Mouse (Mus musculus): ENCODE measurements around the gene Cd151. TPM values are rescaled to one million over a fixed set of nuclear protein-coding genes. Genes with fewer than 3 reads are reported as not detected.

The Cd151 gene
- total RNA-seq, 1 experiment from 2014 or later: 46.6 TPM

DNA sequence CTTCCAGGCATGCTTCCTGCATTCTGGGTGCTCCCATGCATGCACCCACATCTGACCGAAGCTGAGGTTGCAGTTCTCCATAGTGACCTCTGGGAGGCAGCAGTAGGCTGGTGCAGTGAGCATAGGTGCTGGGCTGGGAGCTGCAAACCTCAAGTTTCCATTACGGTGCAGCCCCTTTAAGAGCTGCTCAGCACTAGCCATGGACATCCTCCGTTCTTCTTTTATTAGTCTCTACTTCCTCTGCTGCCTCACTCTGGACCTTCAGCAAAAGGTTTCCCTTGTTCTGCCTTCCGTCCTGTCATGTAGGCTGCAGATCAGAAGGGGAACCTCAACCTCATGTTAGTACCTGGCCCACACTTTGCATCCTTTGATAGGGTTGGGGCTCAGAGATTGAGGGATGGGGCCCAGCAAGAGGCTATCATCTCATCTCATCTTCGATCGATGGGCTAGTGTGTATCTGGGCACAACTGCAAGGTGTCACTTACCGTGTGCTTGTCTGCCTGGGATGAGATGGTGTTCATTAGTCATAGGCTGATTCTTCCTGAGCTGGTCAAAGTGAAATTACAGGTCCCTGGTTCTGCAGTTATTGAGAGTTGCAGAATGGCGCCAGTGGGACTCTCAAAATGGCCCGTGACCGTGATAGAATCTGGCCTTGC, 13.8 kb downstream of the Cd151 start:
- peak; percentile 69 to 72 for ATAC-seq (replicated peaks in 1 of 2; ENCODE audit: insufficient read depth in 1 of 2, low FRiP score in 2 of 2, low TSS enrichment in 1 of 2, low read depth in 1 of 2, poor library complexity in 2 of 2, severe bottlenecking in 2 of 2)

DNA sequence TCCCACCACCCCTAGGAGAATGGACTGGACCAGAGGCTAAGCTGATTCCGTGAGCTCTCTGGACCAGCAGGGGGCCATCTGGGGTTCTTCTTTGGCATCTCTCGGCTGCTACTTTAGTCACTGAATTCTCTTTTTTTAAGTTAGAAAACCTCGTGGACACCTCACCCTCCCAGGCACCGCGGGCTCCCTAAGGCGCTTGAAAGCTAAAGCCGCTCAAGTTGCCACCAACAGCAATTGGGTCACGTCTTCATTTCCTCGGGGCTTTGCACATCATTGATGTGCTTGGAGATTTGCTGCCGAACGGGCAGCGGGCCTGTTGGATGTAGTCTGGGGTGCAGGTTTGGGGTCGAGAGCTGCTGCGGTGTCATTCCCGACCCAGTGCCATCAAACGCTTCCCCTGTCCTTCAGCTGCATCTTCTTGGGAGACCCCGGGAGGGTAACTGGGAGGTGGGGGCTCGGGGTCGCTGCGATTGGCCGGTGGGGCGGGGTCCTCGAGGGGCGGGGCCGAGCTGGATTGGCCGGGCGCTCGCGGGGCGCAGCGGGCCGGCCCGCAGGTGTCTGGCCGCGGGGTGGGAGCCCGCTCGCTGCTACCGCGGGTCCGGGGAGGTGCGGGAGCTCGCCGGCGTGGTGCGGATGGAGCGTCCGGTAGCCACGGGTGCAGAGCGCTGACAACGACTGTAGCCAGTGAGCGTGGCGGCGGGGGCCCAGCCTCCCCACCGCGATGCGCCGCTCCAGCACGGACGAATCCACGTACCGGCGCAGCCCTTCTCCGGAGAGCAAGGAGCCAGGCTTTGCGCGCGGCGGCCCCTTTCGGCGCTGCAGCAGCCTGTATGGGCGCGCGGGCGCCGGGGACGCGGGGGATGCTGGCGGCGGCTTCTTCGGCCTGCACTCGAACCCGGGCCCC, 14.6 kb downstream of the Cd151 start:
- ATAC-seq (replicated peaks in 1 of 2; ENCODE audit: insufficient read depth in 1 of 2, low FRiP score in 2 of 2, low TSS enrichment in 1 of 2, low read depth in 1 of 2, poor library complexity in 2 of 2, severe bottlenecking in 2 of 2): no peak; a peak in 2 of 4 replicates

DNA sequence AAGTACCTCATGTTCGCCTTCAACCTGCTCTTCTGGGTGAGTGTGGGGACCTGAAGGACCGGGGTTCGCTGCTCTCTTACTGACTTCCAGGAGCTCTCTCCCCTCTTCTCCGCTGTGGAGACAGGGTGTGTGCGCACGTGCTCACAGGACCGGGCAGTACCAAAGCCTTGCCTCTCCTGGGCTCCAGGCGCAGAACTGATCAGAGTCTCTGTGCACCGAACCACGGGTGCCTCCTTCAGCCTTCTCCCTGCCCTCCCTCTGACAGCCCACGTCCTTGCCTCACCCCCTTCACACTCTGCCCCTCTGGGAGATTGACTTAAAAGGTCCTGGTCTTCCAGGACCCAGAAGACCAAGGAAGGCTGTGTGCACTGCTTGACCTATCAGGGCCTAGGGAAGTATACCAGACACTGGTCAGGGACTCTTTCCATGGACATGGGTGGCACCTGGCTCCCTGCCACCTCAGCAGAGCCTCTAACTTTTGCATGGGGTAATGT, 15.4 kb downstream of the Cd151 start:
- ATAC-seq (replicated peaks in 1 of 2; ENCODE audit: insufficient read depth in 1 of 2, low FRiP score in 2 of 2, low TSS enrichment in 1 of 2, low read depth in 1 of 2, poor library complexity in 2 of 2, severe bottlenecking in 2 of 2): no peak

DNA sequence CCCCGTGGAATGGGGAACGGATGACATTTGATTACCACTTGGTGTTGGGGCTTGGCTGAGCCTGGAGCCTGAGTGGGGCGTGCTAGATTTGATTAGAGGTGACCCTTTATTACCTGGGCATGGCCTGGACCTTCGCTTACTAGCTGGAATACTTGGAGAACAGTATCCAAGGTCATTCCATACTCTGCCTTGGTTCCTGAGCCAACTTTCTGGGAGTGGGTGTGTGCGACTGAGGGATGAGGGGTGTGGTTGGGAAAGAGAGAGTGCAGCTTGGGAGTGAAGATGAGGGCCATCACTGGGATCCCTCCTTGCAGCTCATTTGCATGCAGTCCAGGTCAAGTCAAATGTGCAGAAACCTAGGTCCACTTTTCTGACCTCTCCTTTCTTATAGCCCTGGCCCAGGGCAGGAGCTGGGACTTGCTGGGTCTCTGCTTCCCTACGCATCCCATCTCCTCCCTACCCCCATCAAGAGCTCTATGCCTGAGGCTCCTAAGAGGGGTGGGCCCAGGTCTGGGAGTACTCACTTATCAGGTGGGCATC, 16.0 kb downstream of the Cd151 start:
- ATAC-seq (replicated peaks in 1 of 2; ENCODE audit: insufficient read depth in 1 of 2, low FRiP score in 2 of 2, low TSS enrichment in 1 of 2, low read depth in 1 of 2, poor library complexity in 2 of 2, severe bottlenecking in 2 of 2): no peak

DNA sequence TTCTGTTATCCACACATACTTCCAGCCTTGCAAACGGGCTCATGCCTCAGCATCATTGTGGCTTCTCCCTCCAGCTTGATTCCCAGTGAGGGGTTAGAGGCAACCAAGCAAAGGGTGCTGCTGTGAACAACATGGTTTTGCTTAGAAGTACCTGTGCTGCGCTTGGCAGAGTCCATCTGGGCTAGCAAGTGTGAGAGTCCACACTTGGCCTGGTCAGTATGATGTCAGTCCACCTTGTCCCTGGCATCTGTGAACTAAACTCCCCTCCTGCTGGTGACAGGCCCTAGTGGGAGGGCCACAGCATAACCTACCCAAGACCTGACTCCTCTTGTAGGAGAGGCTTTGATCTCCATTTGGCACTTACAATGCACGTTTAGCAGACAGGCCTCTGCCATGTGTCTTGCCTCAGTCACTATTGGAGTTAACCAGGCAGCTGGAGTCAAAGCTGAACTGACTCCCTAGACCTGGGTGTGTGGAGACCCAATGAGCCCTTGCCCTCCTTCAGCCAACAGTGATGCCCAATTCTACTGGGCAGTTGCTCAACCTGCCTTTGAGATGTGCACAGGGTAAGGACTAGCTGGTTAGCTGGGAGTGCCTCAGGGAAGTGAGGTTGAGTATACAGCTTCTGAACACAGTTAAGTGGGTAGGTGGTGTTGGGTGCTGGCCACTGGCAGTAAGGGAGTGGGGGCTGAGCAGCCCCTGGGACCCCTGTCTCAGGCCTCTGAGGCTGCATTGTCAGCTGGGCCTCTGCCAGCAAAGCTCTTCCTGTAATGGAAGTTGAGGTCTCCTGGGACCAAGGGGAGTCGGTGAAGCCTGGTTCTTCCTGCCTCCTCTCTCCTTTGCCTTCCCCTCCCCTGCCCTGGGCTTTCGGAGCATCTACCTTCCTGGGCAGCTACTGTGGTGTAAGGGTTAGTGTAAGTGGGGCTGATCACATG, 17.3 kb downstream of the Cd151 start:
- no peak for ATAC-seq (replicated peaks in 1 of 2; ENCODE audit: insufficient read depth in 1 of 2, low FRiP score in 2 of 2, low TSS enrichment in 1 of 2, low read depth in 1 of 2, poor library complexity in 2 of 2, severe bottlenecking in 2 of 2)

DNA sequence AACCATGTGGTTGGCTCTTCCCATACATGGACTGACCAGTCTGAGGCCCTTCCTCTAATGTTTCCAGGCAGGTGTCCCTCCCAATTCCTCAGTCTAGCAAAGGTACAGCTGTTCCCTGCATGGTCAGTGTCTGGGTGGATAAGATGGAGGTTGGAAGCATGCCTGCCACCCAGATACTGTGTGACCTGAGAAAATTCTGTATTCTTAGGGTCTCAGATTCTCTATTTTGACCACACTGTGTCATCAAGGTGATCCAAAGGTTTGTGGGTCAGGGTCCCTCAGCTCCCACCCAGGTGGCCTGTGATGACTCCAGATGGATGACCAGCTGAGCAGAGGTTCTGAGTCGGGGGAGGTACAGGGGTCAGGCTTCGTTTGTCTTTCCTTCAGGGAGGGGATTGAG, 18.0 kb downstream of the Cd151 start:
- no peak for ATAC-seq (replicated peaks in 1 of 2; ENCODE audit: insufficient read depth in 1 of 2, low FRiP score in 2 of 2, low TSS enrichment in 1 of 2, low read depth in 1 of 2, poor library complexity in 2 of 2, severe bottlenecking in 2 of 2)

DNA sequence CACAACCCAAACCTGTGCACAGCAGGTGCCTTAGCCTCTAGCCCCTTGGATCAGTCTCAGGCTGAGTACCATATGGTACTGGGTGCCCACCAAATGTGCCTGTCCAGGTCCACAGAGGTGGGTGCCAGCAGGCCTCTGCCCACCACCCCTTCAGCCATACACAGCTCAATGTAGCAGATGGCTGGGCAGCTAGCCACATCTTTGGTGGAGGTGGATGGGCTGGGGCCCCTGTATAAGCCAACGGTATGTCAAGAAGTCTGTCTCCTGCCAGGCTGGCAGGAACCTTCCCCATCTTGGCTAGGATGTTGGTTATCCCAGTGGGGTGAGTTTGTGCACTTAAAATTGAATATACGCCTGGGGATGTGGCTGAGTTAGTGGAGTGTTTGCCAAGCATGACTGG, 18.4 kb downstream of the Cd151 start:
- no peak for ATAC-seq (replicated peaks in 1 of 2; ENCODE audit: insufficient read depth in 1 of 2, low FRiP score in 2 of 2, low TSS enrichment in 1 of 2, low read depth in 1 of 2, poor library complexity in 2 of 2, severe bottlenecking in 2 of 2)

DNA sequence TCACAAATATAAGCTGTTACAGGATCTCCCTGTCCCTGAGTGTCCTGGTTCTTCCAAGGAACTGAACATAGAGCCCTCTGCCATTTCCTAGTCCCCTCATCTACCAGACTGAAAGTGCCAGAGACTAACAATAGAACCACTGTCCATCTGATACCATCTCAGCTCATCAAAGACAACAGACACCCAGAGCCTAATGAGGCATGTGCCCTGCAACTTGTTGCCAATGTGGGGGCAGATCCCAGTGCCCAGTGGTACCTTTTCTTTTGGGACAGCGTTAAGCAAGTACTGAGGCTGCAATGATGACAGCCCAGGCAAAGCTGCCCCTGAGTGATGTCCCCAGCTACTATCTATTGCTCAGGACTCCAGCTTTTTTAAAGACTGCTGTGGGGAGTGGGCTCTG, 19.0 kb downstream of the Cd151 start:
- no peak for ATAC-seq (replicated peaks in 1 of 2; ENCODE audit: insufficient read depth in 1 of 2, low FRiP score in 2 of 2, low TSS enrichment in 1 of 2, low read depth in 1 of 2, poor library complexity in 2 of 2, severe bottlenecking in 2 of 2)

DNA sequence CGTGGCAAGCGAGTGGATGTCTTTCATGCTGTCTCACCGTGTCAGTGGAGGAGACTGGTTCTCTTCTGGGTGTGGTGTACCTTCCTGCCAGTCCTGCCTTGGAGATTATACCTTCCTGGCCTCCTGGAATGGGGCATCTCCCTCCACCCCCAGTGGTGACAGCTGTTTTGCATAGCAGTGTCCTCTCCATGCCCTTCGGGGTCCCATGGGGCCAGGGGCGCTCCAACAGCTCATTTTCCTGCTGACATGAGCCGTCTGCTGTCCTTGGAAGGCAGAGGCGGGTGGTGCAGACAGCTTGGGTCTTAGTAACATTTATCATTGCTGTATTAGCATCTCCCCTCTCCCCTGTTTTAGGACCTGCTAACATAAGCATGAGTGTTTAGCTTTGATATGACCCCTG, 19.9 kb downstream of the Cd151 start:
- ATAC-seq (replicated peaks in 1 of 2; ENCODE audit: insufficient read depth in 1 of 2, low FRiP score in 2 of 2, low TSS enrichment in 1 of 2, low read depth in 1 of 2, poor library complexity in 2 of 2, severe bottlenecking in 2 of 2): no peak

DNA sequence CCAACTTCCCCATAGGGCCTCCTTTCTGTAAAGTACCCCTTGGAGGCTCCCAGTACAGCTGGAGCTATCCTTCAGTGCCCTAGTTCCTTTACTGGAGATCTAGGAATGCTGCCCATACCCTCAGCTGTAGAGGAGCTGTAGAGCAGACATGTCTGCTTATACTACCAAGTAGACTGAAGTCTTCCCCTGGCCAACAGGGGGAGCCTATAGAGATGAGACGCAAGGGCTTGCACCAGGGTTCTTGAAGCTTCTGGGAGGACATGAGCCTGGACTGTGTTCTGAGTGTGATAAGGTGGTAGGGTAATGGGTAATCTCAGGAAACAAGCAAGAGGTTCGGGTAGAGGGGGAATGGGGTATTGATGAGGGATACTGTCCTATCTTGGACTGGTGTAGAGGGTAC, 24.0 kb downstream of the Cd151 start:
- ATAC-seq (replicated peaks in 1 of 2; ENCODE audit: insufficient read depth in 1 of 2, low FRiP score in 2 of 2, low TSS enrichment in 1 of 2, low read depth in 1 of 2, poor library complexity in 2 of 2, severe bottlenecking in 2 of 2): no peak

DNA sequence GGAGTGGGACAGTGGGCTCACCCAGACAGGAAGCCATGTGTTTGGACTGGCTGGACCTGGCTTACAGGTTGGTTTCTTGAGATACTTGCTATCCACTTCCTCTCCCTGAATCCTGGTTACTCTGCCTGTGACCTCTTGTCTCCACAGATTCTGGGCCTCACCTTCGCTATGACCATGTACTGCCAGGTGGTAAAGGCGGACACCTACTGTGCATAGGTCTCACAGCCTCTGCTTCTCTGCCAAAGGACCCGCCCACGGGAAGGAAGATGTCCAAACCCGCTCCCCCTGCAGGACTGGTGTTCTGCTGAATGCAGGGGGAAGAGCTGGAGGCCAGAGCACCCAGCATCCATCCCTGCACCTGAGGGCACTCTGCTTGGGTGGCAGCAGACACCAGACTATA, 25.5 kb downstream of the Cd151 start:
- ATAC-seq (replicated peaks in 1 of 2; ENCODE audit: insufficient read depth in 1 of 2, low FRiP score in 2 of 2, low TSS enrichment in 1 of 2, low read depth in 1 of 2, poor library complexity in 2 of 2, severe bottlenecking in 2 of 2): no peak

DNA sequence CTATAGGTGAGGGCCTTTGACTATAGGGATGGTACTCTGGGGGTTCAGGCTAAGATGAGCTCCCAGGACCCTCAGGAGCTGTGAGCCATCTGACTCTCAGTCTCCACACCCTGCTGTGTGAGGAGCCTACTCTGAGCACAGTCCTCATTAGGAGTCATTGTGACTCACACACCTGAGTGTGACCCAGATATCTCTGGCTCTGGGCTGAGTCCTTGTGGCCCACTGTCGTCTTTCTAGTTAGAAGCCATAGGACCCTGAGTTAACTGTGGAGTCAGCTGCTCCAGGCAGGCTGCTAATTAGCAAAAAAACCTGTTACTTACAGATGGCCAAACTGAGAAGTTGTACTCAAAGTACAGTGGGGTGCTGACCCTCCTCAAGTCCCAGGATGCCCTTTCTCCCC, 26.5 kb downstream of the Cd151 start:
- ATAC-seq (replicated peaks in 1 of 2; ENCODE audit: insufficient read depth in 1 of 2, low FRiP score in 2 of 2, low TSS enrichment in 1 of 2, low read depth in 1 of 2, poor library complexity in 2 of 2, severe bottlenecking in 2 of 2): no peak

DNA sequence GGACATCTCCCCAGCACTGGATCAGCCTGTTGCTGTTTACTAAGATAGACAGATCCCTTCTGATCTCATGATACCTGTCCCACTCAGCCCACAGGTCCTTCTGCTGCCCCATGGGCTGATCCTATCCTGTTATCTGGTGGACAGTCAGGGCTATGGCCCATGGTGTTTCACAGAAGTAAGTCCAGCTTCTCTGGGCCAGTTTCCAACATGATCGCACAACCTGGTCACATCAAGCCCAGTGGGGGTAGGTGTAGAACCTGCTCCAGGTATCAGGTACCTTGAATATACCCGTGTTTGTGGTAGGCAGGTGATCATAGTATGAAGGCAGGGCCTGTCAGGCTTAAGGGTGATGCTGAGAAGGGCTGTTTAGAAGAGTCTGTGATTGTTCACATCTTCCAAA, 28.2 kb downstream of the Cd151 start:
- no peak for ATAC-seq (replicated peaks in 1 of 2; ENCODE audit: insufficient read depth in 1 of 2, low FRiP score in 2 of 2, low TSS enrichment in 1 of 2, low read depth in 1 of 2, poor library complexity in 2 of 2, severe bottlenecking in 2 of 2)

DNA sequence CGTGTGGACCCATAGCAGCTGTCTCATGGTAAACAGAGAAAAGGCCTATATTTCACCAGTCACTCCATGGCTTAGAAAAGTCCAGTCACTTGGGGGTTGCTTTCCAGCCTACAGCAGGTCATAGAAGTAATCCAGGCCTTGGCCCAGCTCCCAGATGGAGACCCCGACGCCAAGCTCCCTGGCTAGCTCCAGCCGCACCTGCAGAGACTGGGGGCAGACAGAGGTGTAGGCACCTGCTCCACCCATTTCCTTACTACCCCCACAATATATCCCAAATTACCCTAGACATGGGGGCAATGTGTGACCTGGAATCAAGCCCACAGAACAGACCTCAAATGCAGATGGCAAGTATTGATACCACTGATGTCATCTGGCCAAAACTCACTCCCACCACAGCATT, 28.7 kb downstream of the Cd151 start:
- ATAC-seq (replicated peaks in 1 of 2; ENCODE audit: insufficient read depth in 1 of 2, low FRiP score in 2 of 2, low TSS enrichment in 1 of 2, low read depth in 1 of 2, poor library complexity in 2 of 2, severe bottlenecking in 2 of 2): no peak

DNA sequence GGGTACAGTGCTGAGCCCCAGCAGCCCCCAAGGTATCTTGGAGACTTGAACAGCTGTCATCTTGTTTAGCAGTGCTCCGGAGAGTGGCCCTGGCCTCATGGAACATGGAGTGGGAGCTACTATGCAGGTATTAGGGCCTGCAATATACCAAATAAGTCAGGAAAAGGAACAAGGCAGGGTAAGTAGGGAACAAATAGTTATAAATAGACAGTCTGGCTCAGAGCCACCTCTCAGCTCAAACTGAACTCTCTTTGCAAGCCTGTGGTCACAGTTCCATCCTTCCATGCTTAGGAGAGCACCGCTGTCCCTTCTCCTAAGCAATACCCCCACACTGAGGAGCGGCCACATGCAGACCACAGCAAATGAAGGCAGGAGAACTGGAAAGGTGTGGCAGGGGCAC, 30.4 kb downstream of the Cd151 start:
- ATAC-seq (replicated peaks in 1 of 2; ENCODE audit: insufficient read depth in 1 of 2, low FRiP score in 2 of 2, low TSS enrichment in 1 of 2, low read depth in 1 of 2, poor library complexity in 2 of 2, severe bottlenecking in 2 of 2): no peak

DNA sequence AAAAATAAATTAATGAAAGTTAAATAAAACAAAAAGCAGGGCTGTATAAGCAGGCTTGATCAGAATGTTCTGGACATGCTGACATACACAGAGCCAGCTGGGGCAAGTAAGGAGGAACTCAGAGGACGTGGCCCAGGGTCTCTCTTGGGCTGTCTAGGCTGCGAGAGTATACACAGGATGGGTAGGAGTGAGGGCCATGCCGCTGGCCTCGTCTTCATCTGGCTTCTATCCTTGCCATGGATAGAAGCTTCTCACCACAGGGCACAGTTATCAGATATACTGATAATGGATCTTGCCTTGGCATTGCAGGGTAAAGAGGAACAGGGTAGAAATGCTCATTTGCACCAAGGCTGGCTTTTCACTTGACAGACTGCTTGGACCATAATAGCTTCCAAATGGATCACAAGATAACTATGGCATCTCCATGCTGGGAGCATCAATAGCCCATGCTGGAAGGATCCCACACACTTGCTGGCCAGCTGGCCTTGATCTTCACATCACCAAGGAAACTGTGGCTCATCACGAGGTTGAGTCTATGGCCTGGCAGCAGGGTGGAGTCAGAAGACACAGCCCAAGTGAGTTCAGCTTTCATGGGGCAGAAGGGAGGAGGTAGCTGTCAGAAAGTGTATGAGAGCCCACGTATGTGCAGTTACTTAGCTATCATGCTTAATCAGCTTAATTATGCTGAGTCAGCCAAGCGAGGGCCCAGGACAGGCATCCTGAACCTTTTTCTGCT, 34.8 kb downstream of the Cd151 start:
- ATAC-seq (replicated peaks in 1 of 2; ENCODE audit: insufficient read depth in 1 of 2, low FRiP score in 2 of 2, low TSS enrichment in 1 of 2, low read depth in 1 of 2, poor library complexity in 2 of 2, severe bottlenecking in 2 of 2): no peak

DNA sequence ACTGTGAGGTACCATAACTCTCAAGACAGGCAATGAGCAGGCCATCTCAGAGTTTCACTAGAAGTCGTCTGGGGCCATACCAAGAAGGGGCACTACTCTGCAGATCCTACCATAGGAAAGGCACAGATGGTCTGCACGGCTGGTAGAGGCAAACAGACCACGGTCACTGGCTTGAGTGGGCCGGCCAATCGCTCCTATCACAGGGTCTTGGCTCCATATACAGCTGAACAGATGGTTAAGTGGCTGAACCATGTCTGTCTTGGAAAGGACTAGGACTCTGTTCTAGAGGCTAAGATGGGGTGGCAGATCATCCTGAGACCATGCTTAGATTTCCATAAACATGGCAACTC, 35.3 kb downstream of the Cd151 start:
- no peak for ATAC-seq (replicated peaks in 1 of 2; ENCODE audit: insufficient read depth in 1 of 2, low FRiP score in 2 of 2, low TSS enrichment in 1 of 2, low read depth in 1 of 2, poor library complexity in 2 of 2, severe bottlenecking in 2 of 2)

All from hematopoietic stem cell, adult 5-6 weeks (primary cell).